Mouse (Mus musculus) testis, postnatal 10 days (tissue): ENCODE data around the gene BC080695.
"Not testable (repeated sequence)": the region's sequence is repeated elsewhere in the genome, so short reads cannot be mapped to it uniquely, and the experiment has no call there.

Experiments used
- DNase-seq: peaks from one replicate; pipeline ENCODE4 v3.0.0; 2021; ENCODE audit warnings: low spot score

The BC080695 gene

GRCm38 (mm10) chr4:143551400-143551799 lies at the start of gene BC080695, which contains the start of gene Gm13057:
Gene BC080695 (plus strand): TSS chr4:143551700.
Gene Gm13057 (plus strand): TSS chr4:143551709.
- DNase-seq, result not testable (repeated sequence)

GRCm38 (mm10) chr4:143511043-143511442 lies 40.5 kb upstream of the BC080695 start, which contains the start of gene Gm13043:
Gene Gm13043 (plus strand): TSS chr4:143511343.
- no peak for DNase-seq

GRCm38 (mm10) chr4:143535654-143536053 lies 15.8 kb upstream of the BC080695 start, which contains the start of gene Gm13040:
Gene Gm13040 (plus strand): TSS chr4:143535954.
- not testable (repeated sequence) for DNase-seq

- not testable (repeated sequence) for DNase-seq
Observed at GRCm38 (mm10) chr4:143611927-143612326, 60.4 kb downstream of the BC080695 start.

- not testable (repeated sequence) for DNase-seq
Observed at GRCm38 (mm10) chr4:143614703-143615102, 63.2 kb downstream of the BC080695 start, which contains the start of gene Gm13083. Gene Gm13083 (plus strand): TSS chr4:143615003.

DNA sequence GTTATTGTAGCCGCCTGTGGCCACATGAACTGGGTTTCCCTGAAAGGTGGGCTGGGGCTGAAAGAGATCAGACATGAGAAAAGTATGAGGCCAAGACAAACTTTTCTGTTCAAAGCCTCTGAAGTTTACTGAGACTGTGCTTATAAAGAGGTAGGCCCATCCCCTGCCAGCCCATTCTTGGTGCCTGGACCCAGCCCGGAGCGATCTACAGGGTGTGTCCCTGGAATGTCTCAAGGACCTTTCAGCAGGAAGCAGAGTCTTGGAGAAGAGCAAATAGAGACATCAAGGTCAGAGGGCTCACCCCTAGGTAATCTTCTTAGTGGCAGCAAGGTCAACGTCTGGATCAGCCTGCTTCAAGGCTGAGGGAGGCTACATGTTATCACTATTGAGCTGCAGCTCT lies 66.6 kb downstream of the BC080695 start:
- not testable (repeated sequence) for DNase-seq
